Mouse (Mus musculus) heart, postnatal 4 days (tissue): ENCODE results near the gene Gsk3a. TPM values are rescaled to one million over a fixed set of nuclear protein-coding genes. Genes with fewer than 3 reads are reported as not detected.
A peak's percentile ranks its signal among the peaks of the same experiment; 100 is the strongest.

ENCODE experiments used
- DNase-seq: peaks from one replicate; pipeline ENCODE4 v3.0.0; 2021
- total RNA-seq, 2 experiments: library from RNA; stranded (reverse); gene quantifications; 2 replicates each; pipeline ENCODE4 v1.2.3; 2021

Gsk3a gene
- total RNA-seq, 2 experiments from 2014 or later: 68.2 to 70.9 TPM

- peak; percentile 84 for DNase-seq
Measured at GRCm38 (mm10) chr7:25249314-25250140, 11.9 kb upstream of the Gsk3a start.

- DNase-seq: peak; percentile 46
Measured at GRCm38 (mm10) chr7:25248846-25249313, 11.2 kb upstream of the Gsk3a start.

GRCm38 (mm10) chr7:25248018-25248647 lies 10.5 kb upstream of the Gsk3a start:
- DNase-seq: peak; percentile 67

GRCm38 (mm10) chr7:25247498-25247897 lies 9.8 kb upstream of the Gsk3a start:
- no peak for DNase-seq

GRCm38 (mm10) chr7:25246759-25247137 lies 9.1 kb upstream of the Gsk3a start:
- DNase-seq: peak; percentile 31

GRCm38 (mm10) chr7:25246079-25246758 lies 8.6 kb upstream of the Gsk3a start:
- DNase-seq: peak; percentile 85

- DNase-seq: peak; percentile 10
Measured at GRCm38 (mm10) chr7:25244562-25245369, 7.1 kb upstream of the Gsk3a start.

GRCm38 (mm10) chr7:25243361-25243760 lies 5.7 kb upstream of the Gsk3a start:
- peak; percentile 10 for DNase-seq

- DNase-seq: peak; percentile 81
Measured at GRCm38 (mm10) chr7:25241062-25241461, 3.4 kb upstream of the Gsk3a start.

- peak; percentile 12 for DNase-seq
Measured at GRCm38 (mm10) chr7:25240631-25241030, 3.0 kb upstream of the Gsk3a start.

- peak; percentile 87 for DNase-seq
Measured at GRCm38 (mm10) chr7:25238829-25239623, 1.4 kb upstream of the Gsk3a start.

- DNase-seq: peak; percentile 90
Measured at GRCm38 (mm10) chr7:25238015-25238706, 510 bp upstream of the Gsk3a start.

GRCm38 (mm10) chr7:25235526-25235925 lies 2.1 kb downstream of the Gsk3a start:
- DNase-seq: no peak

GRCm38 (mm10) chr7:25233061-25233460 lies 4.6 kb downstream of the Gsk3a start:
- DNase-seq: no peak

- DNase-seq: no peak
Measured at GRCm38 (mm10) chr7:25232101-25232648, 5.5 kb downstream of the Gsk3a start.

GRCm38 (mm10) chr7:25230690-25231285 lies 6.9 kb downstream of the Gsk3a start:
- DNase-seq: no peak

GRCm38 (mm10) chr7:25227523-25228300 lies 9.9 kb downstream of the Gsk3a start:
- no peak for DNase-seq

GRCm38 (mm10) chr7:25222275-25222967 lies 15.2 kb downstream of the Gsk3a start:
- DNase-seq: no peak
